Mouse (Mus musculus) stomach, embryonic 14.5 days (tissue): ENCODE measurements around the gene Gm21985. TPM values are rescaled to one million over a fixed set of nuclear protein-coding genes. Genes with fewer than 3 reads are reported as not detected.
A peak's percentile ranks its signal among the peaks of the same experiment; 100 is the strongest.
"Not testable (repeated sequence)": the region's sequence is repeated elsewhere in the genome, so short reads cannot be mapped to it uniquely, and the experiment has no call there.

ENCODE experiments used
- ATAC-seq: fragments of 200-750 bp; cut with Nextera tagmentation; 2 replicates; pipeline ENCODE4 v1.8.0; 2017; ENCODE audit warnings: low read depth, moderate TSS enrichment; ENCODE audit not compliant: insufficient number of reproducible peaks, insufficient read depth, low FRiP score
- H3K27ac ChIP-seq: fragments of 300-500 bp; sonication (generic); 2 replicates; pipeline ENCODE4 v1.5.1; 2014; ENCODE audit warnings: mild to moderate bottlenecking, low read length, moderate library complexity, mixed read lengths
- H3K27me3 ChIP-seq: fragments of 300-500 bp; sonication (generic); 2 replicates; pipeline ENCODE4 v1.6.1; 2014; ENCODE audit warnings: low read length, control low read depth, mixed read lengths; ENCODE audit not compliant: control insufficient read depth, insufficient read depth
- H3K36me3 ChIP-seq: fragments of 300-500 bp; sonication (generic); 2 replicates; pipeline ENCODE4 v1.6.1; 2014; ENCODE audit warnings: mild to moderate bottlenecking, control low read depth, low read length, moderate library complexity, mixed read lengths; ENCODE audit not compliant: control insufficient read depth, insufficient read depth
- H3K4me1 ChIP-seq: fragments of 300-500 bp; sonication (generic); 2 replicates; pipeline ENCODE4 v1.6.1; 2014; ENCODE audit warnings: low read length, control low read depth, mixed read lengths; ENCODE audit not compliant: control insufficient read depth, insufficient read depth
- H3K4me2 ChIP-seq: fragments of 300-500 bp; sonication (generic); replicated peaks from 2 replicates; pipeline ENCODE4 v1.6.1; 2014; ENCODE audit warnings: low read depth, low read length, control low read depth
- H3K4me3 ChIP-seq: fragments of 300-500 bp; sonication (generic); 2 replicates; pipeline ENCODE4 v1.5.1; 2014; ENCODE audit warnings: low read depth, low read length, control low read depth
- H3K9ac ChIP-seq: fragments of 300-500 bp; sonication (generic); replicated peaks from 2 replicates; pipeline ENCODE4 v1.6.1; 2014; ENCODE audit warnings: low read depth, mild to moderate bottlenecking, control low read depth, low read length, moderate library complexity, mixed read lengths
- H3K9me3 ChIP-seq: fragments of 300-500 bp; sonication (generic); 2 replicates; pipeline ENCODE4 v1.6.1; 2016; ENCODE audit warnings: low read depth, low read length, control low read depth; ENCODE audit not compliant: control insufficient read depth
- WGBS: fragments of 180-500 bp; shearing (Covaris S2); extraction: QIAGEN DNeasy Blood & Tissue Kit; methylation state at CpG from one replicate; pipeline ENCODE4 v1.1.7; 2014; 5-methylcytosine and 5-hydroxymethylcytosine counted together
- polyA plus RNA-seq: library from polyadenylated mRNA; unstranded; fragments of >200 nt; fragmentation: Nextera tagmentation; extraction: Ambion mirVana; gene quantifications from 2 replicates; pipeline ENCODE4 v1.2.1, GENCODE M21; 2014

Gene Gm21985
- polyA plus RNA-seq, 1 experiment from 2014 or later, result not detected

DNA sequence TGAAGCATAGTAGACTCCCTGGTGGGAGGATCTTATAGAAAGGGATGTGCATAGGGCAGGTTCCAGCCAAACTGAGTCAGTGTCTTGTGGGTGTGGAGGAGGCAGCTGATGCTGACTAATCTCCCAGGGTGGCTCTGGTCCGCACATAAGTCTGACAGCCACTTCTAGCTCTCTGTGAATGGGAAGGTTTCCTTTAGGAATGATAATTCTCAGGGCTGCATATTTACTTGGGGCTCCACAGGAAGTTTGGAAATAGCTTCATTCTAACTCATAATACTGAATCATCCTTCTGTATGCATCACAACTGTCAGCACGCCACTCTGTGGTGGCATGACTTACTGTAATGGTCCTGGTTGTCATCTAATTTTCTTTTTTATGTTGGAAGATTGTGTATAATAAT, 177.4 kb downstream of the Gm21985 start:
- no peaks in the 10 kb centered on the region for H3K36me3 ChIP-seq
- H3K9me3 ChIP-seq, result no peaks in the 10 kb centered on the region
- ATAC-seq, result no peak
- WGBS, result 65% methylated on average over 2 of the region's 2 CpGs
- no peak overlapping the region for H3K4me3 ChIP-seq
- H3K27me3 ChIP-seq, result no peaks in the 10 kb centered on the region
- H3K4me2 ChIP-seq, result no peak overlapping the region
- no peaks in the 10 kb centered on the region for H3K4me1 ChIP-seq
- no peak overlapping the region for H3K27ac ChIP-seq
- no peak overlapping the region for H3K9ac ChIP-seq

DNA sequence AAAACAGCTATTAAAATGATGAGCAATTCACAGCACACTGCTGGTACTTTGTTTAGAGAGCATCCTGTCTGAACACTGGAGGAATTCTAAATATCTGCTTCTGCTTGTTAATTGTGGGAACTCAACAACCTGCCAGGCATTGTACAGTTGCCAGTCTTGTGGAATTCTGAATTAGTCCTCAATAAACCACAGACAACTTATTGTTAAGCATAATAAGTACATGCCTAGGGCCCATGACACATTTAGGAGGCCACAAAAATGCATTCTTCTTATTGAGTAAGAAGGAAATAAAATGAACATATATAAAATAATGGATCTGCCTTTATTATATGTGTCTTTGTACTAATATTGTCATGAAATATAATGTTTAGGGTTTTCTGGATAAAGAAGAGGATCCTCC, 179.4 kb downstream of the Gm21985 start:
- Histone ChIP-seq H3K9me3 (no peaks in the 10 kb centered on the region), H3K4me1 (no peaks in the 10 kb centered on the region), H3K4me2 (no peak overlapping the region), H3K4me3 (no peak overlapping the region), H3K27ac (no peak overlapping the region), H3K36me3 (no peaks in the 10 kb centered on the region), H3K9ac (no peak overlapping the region), H3K27me3 (no peaks in the 10 kb centered on the region)
- ATAC-seq, result no peak

DNA sequence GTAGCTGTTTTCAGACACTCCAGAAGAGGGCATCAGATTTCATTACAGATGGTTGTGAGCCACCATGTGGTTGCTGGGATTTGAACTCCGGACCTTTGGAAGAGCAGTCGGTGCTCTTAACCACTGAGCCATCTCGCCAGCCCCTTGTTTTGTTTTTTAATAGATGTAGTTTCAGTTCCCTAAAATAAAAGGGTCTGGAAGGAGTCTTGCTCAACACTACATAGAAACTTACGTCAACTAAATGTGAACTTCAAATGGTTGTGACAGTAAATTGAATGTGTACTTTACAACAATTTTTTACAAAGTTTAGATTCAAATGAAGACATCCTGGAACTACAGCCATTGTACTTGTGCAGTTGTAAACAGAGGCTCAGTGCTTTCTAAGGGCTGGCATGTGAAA, 181.9 kb downstream of the Gm21985 start:
- not testable (repeated sequence) for H3K4me3 ChIP-seq, H3K4me2 ChIP-seq, H3K4me1 ChIP-seq, H3K27ac ChIP-seq, ATAC-seq, H3K27me3 ChIP-seq, H3K9me3 ChIP-seq, H3K36me3 ChIP-seq, H3K9ac ChIP-seq
- WGBS, result 76% methylated on average over 4 of the region's 4 CpGs

DNA sequence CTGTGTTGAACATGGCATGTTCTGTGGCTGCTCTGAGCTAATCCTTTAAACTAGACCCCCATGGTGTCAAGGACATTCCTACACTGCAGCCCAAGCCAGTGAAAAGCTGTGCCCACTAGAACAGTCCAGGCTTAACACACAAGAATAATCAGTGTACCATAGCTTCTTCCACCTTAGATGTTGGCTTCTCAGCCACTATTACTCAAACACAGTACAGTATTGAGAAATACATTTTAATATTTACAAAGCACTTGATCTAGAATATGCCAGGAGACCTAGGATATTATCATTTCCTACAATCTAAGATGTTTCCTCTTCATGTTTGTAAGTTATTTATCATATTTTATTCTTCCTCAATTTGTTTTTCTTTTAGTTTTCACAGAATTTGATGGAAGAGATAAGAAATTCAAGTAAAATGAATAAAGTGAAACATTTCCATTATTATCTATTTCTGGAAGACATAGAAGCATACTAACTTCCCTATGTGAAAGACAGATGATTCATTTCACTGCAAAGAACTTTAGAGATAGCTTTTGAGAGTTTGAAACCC, 182.5 kb downstream of the Gm21985 start:
- no peak for ATAC-seq
- no peaks in the 10 kb centered on the region for H3K9me3 ChIP-seq
- no peaks in the 10 kb centered on the region for H3K27me3 ChIP-seq
- H3K4me1 ChIP-seq, result no peaks in the 10 kb centered on the region
- H3K4me3 ChIP-seq, result no peak overlapping the region
- no peak overlapping the region for H3K27ac ChIP-seq
- H3K9ac ChIP-seq, result no peak overlapping the region
- H3K36me3 ChIP-seq, result no peaks in the 10 kb centered on the region
- H3K4me2 ChIP-seq, result no peak overlapping the region

DNA sequence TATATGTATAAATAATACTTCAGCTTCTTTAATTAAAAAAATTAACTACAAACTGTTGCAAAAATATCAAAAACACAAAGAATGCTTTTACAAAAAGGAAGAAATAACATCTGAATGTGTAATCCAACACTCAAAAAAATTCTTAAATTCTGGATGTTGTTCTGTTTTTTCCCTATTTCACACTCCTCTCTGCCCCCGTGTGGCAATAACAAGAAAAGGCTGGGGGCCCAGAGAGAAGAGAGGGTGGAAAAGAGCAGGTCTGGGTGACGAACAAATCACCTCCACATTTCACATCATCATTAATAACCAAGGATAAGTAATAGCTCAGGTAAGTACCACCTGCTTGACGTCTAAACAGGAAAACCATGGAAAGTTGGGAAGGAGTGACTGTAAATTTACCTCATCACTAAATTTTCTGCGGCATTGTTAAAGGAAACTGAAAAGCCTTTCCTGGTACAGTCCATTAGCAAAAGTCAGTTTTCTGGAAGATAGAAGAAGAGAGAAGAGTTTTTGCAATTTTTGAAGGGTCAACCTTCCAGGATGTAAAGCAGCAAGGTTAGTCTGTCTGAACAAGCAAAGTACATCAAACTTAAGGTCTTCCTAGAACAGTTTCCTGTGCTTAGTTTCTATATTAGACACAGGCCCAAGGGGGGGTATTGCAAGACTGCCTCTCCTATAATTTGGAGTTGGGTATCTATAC, 183.6 kb downstream of the Gm21985 start:
- no peak for ATAC-seq
- WGBS, result 30% methylated on average over 4 of the region's 4 CpGs
- H3K9ac ChIP-seq, result no peak overlapping the region
- no peak overlapping the region for H3K27ac ChIP-seq
- H3K27me3 ChIP-seq, result no peaks in the 10 kb centered on the region
- no peak overlapping the region for H3K4me2 ChIP-seq
- H3K9me3 ChIP-seq, result no peaks in the 10 kb centered on the region
- no peaks in the 10 kb centered on the region for H3K36me3 ChIP-seq
- H3K4me1 ChIP-seq, result no peaks in the 10 kb centered on the region
- no peak overlapping the region for H3K4me3 ChIP-seq

DNA sequence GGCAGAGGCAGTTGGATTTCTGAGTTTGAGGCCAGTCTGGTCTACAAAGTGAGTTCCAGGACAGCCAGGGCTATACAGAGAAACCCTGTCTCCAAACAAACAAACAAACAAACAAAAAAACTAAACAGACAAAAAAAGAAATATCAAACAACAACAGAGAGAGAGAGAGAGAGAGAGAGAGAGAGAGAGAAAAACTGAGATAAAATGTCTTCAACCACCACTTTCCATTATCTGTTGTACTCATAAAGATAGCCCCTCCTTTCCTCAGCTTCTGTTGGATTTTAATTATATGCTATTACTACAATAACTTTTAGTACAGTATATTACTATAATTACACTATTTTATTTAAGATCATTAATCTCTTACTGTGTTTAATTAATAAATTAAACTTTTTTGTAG, 186.4 kb downstream of the Gm21985 start:
- not testable (repeated sequence) for H3K27ac ChIP-seq, H3K9ac ChIP-seq, ATAC-seq, H3K9me3 ChIP-seq, H3K4me2 ChIP-seq, H3K36me3 ChIP-seq, H3K4me1 ChIP-seq, H3K27me3 ChIP-seq, H3K4me3 ChIP-seq

DNA sequence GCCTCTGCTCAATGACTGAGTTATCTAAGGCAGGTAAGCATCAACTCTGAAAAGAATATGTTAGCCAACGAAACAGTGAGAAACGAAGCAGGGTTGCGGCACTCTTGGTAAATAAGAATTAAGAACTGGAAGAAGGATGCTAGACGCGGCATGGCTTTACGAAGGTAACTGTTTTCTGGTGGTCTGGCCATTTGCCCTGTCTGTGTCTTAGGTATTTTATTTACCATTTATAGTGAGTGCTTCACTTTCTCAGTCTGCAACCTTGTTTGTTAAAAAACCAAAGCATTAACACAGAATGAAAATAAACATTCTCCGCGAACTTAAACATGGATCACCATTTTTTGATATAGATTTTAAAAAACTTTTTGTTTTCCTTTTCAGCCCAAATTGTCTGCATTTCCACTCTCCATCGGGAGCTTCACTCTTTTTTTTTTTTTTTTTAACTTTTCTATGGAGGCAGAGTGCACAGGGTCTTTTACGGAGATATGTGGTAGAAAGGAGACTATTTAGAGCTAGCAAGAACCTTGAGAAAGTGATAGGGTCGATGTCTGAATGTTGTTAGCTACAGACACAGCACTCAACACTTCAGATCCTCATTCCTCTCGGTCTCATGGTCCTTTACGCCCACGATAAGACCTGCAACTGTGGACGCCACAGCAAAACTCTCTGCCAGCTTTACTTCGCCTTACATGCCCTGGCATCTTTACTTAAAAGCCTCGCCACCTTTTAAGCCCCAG, 188.2 kb downstream of the Gm21985 start:
- Histone ChIP-seq H3K9ac (peak overlapping the region; percentile 57; the same call in 1 of the 2 replicates), H3K4me3 (peak overlapping the region; percentile 87), H3K4me1 (0 out of 2 replicates have a peak, but pooled peaks cover 2% of the 10 kb centered on the region), H3K27ac (peak overlapping the region; percentile 53; the same call in 1 of the 2 replicates), H3K9me3 (no peaks in the 10 kb centered on the region), H3K36me3 (no peaks in the 10 kb centered on the region), H3K27me3 (no peaks in the 10 kb centered on the region), H3K4me2 (peak overlapping the region; percentile 66)
- ATAC-seq, result peak; percentile 69
- 28% methylated on average over 17 of the region's 17 CpGs for WGBS

DNA sequence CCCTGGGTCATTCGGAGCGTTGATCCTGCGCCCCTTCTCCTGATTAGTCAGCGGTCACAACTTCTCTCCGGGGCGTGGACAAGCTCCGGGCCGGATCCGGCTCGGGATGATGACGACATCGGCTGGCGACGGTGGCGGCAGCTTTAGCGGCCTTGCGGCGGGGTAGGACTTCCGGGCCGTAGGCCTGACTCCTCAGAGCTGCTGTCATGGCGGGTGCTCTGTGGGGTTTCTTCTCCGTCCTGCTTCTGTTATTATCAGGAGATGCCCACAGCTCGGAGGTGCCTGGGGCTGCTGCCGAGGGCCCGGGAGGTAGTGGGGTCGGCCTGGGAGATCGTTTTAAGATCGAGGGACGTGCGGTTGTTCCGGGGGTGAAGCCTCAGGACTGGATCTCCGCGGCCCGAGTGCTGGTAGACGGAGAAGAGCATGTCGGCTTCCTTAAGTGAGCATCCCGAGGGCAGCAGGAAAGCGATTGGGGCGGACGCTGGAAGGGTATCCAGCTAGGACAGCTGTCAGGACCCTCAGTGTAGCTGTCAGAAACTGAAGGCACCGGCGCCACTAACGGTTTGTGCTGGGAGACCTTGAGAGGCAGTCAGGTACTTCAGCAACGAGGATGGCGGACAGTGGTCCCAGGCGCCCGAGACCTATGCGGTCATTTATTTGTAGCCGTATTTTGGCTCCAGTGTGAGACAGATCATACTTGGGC, 188.9 kb downstream of the Gm21985 start, which contains the start of gene Emc7:
Gene Emc7, plus strand, starts transcription at position 136 of the 703 bp plus-strand sequence.
- peak; percentile 98 for ATAC-seq
- Histone ChIP-seq H3K4me2 (peak within 1 kb of the TSS; percentile 70), H3K4me1 (0 out of 2 replicates have a peak, but pooled peaks cover 2% of the 10 kb centered on the region), H3K4me3 (peak within 1 kb of the TSS; percentile 87), H3K27me3 (no peaks in the 10 kb centered on the region), H3K9ac (peak within 1 kb of the TSS; percentile 57), H3K36me3 (peaks cover 2% of the 10 kb centered on the region; the same call in 1 of the 2 replicates), H3K9me3 (no peaks in the 10 kb centered on the region), H3K27ac (peak within 1 kb of the TSS; percentile 53; the same call in 1 of the 2 replicates)
- under 1% methylated on average over 49 of the region's 49 CpGs for WGBS
